Mouse (Mus musculus) E14TG2a.4 (cell line): Measurements from ENCODE around the gene Ceacam20.

Source experiments
- CTCF ChIP-seq: conservative IDR thresholded peaks from 2 replicates; pipeline ENCODE4 v1.5.1; 2014; ENCODE audit warnings: low read length
- NANOG ChIP-seq: IDR thresholded peaks from 2 replicates; pipeline ENCODE4 v1.6.1; 2014; ENCODE audit warnings: borderline replicate concordance, low read length, mixed read lengths
- POU5F1 ChIP-seq: IDR thresholded peaks from 2 replicates; pipeline ENCODE4 v1.6.1; 2014; ENCODE audit warnings: low read length, borderline replicate concordance

- TF ChIP-seq CTCF, result no peak
- TF ChIP-seq POU5F1, result no peak
- no peak for TF ChIP-seq NANOG
These were observed 16.3 kb upstream of the Ceacam20 start for GRCm38 (mm10) chr7:19948956-19949355.
